Mouse (Mus musculus) hindbrain, embryonic 11.5 days (tissue): ENCODE data around the gene Tenm4. TPM values are rescaled to one million over a fixed set of nuclear protein-coding genes. Genes with fewer than 3 reads are reported as not detected.

ENCODE experiments used
- ATAC-seq: fragments of 200-750 bp; cut with Nextera tagmentation; 2 replicates; pipeline ENCODE4 v1.8.0; 2017; ENCODE audit warnings: mild to moderate bottlenecking, moderate TSS enrichment, moderate library complexity; ENCODE audit not compliant: low FRiP score
- DNase-seq: peaks from one replicate; pipeline ENCODE4 v3.0.0-alpha.2; 2015; ENCODE audit warnings: low spot score
- H3K27ac ChIP-seq: fragments of 300-500 bp; sonication (generic); 2 replicates; pipeline ENCODE4 v1.5.1; 2014; ENCODE audit warnings: mild to moderate bottlenecking, low read depth, low read length
- H3K27me3 ChIP-seq: fragments of 300-500 bp; sonication (generic); 2 replicates; pipeline ENCODE4 v1.6.1; 2014; ENCODE audit warnings: mild to moderate bottlenecking, low read length, moderate library complexity, mixed read lengths; ENCODE audit not compliant: control insufficient read depth, insufficient read depth
- H3K36me3 ChIP-seq: fragments of 300-500 bp; sonication (generic); 2 replicates; pipeline ENCODE4 v1.6.1; 2014; ENCODE audit warnings: mild to moderate bottlenecking, low read length, moderate library complexity, mixed read lengths; ENCODE audit not compliant: control insufficient read depth, insufficient read depth
- H3K4me1 ChIP-seq: fragments of 300-500 bp; sonication (generic); replicated peaks from 2 replicates; pipeline ENCODE4 v1.6.1; 2014; ENCODE audit warnings: low read length, mixed read lengths; ENCODE audit not compliant: control insufficient read depth, insufficient read depth
- H3K4me2 ChIP-seq: fragments of 300-500 bp; sonication (generic); replicated peaks from 2 replicates; pipeline ENCODE4 v1.6.1; 2014; ENCODE audit warnings: mild to moderate bottlenecking, low read depth, low read length
- H3K4me3 ChIP-seq: fragments of 300-500 bp; sonication (generic); 2 replicates; pipeline ENCODE4 v1.5.1; 2014; ENCODE audit warnings: low read depth, low read length
- H3K9ac ChIP-seq: fragments of 300-500 bp; sonication (generic); 2 replicates; pipeline ENCODE4 v1.6.1; 2014; ENCODE audit warnings: low read depth, low read length
- H3K9me3 ChIP-seq: fragments of 300-500 bp; sonication (generic); 2 replicates; pipeline ENCODE4 v1.6.1; 2016; ENCODE audit warnings: low read length; ENCODE audit not compliant: control insufficient read depth
- WGBS: fragments of 180-500 bp; shearing (Covaris S2); extraction: QIAGEN DNeasy Blood & Tissue Kit; methylation state at CpG from one replicate; pipeline ENCODE4 v1.1.7; 2014; 5-methylcytosine and 5-hydroxymethylcytosine counted together
- polyA plus RNA-seq: library from polyadenylated mRNA; unstranded; fragments of >200 nt; fragmentation: Nextera tagmentation; extraction: Ambion mirVana; gene quantifications from 2 replicates; pipeline ENCODE4 v1.2.1, GENCODE M21; 2014

Gene Tenm4
- polyA plus RNA-seq, 1 experiment from 2014 or later, result 24.0 TPM

- ATAC-seq (no peak), DNase-seq (no peak)
- WGBS, result 77% methylated on average over 3 of the region's 3 CpGs
- Histone ChIP-seq H3K4me1 (no peaks in the 10 kb centered on the region), H3K9me3 (no peaks in the 10 kb centered on the region), H3K4me3 (no peak overlapping the region), H3K36me3 (no peaks in the 10 kb centered on the region), H3K9ac (no peak overlapping the region), H3K27ac (no peak overlapping the region), H3K4me2 (no peak overlapping the region), H3K27me3 (no peaks in the 10 kb centered on the region)
Measured at GRCm38 (mm10) chr7:96599081-96599480, 428.0 kb downstream of the Tenm4 start.

- 81% methylated on average over 3 of the region's 5 CpGs for WGBS
- no peak overlapping the region for H3K9ac ChIP-seq
- H3K4me3 ChIP-seq, result no peak overlapping the region
Measured at GRCm38 (mm10) chr7:96600381-96600941, 429.4 kb downstream of the Tenm4 start.

GRCm38 (mm10) chr7:96604091-96604745 lies 433.2 kb downstream of the Tenm4 start:
- no peaks in the 10 kb centered on the region for H3K27me3 ChIP-seq
- DNase-seq (no peak), ATAC-seq (no peak)
- H3K9me3 ChIP-seq, result no peaks in the 10 kb centered on the region
- WGBS, result 60% methylated on average over 3 of the region's 3 CpGs
- no peaks in the 10 kb centered on the region for H3K4me1 ChIP-seq
- H3K36me3 ChIP-seq, result no peaks in the 10 kb centered on the region
- H3K4me3 ChIP-seq, result no peak overlapping the region
- no peak overlapping the region for H3K9ac ChIP-seq
- H3K27ac ChIP-seq, result no peak overlapping the region
- no peak overlapping the region for H3K4me2 ChIP-seq

More at GRCm38 (mm10) chr7:96600381-96600941, 429.4 kb downstream of the Tenm4 start:
- Histone ChIP-seq H3K9me3 (no peaks in the 10 kb centered on the region), H3K36me3 (no peaks in the 10 kb centered on the region), H3K4me1 (no peaks in the 10 kb centered on the region), H3K27me3 (no peaks in the 10 kb centered on the region), H3K4me2 (no peak overlapping the region), H3K27ac (no peak overlapping the region)
- ATAC-seq (no peak), DNase-seq (no peak)

- Histone ChIP-seq H3K9me3 (no peaks in the 10 kb centered on the region), H3K9ac (no peak overlapping the region), H3K4me1 (no peaks in the 10 kb centered on the region), H3K27ac (no peak overlapping the region), H3K36me3 (no peaks in the 10 kb centered on the region), H3K4me3 (no peak overlapping the region), H3K27me3 (no peaks in the 10 kb centered on the region), H3K4me2 (no peak overlapping the region)
- no peak for DNase-seq
- no peak for ATAC-seq
- WGBS, result 75% methylated on average over 2 of the region's 2 CpGs
Measured at GRCm38 (mm10) chr7:96605316-96605715, 434.3 kb downstream of the Tenm4 start.

GRCm38 (mm10) chr7:96609854-96610586 lies 439.0 kb downstream of the Tenm4 start:
- Histone ChIP-seq H3K4me1 (no peaks in the 10 kb centered on the region), H3K4me3 (no peak overlapping the region), H3K9me3 (no peaks in the 10 kb centered on the region), H3K9ac (no peak overlapping the region), H3K27me3 (no peaks in the 10 kb centered on the region), H3K4me2 (no peak overlapping the region), H3K36me3 (no peaks in the 10 kb centered on the region), H3K27ac (no peak overlapping the region)
- no peak for ATAC-seq
- DNase-seq, result no peak
- 61% methylated on average over 10 of the region's 10 CpGs for WGBS

- DNase-seq (no peak), ATAC-seq (no peak)
- H3K4me2 ChIP-seq, result no peak overlapping the region
- H3K9ac ChIP-seq, result no peak overlapping the region
- H3K27me3 ChIP-seq, result no peaks in the 10 kb centered on the region
- no peaks in the 10 kb centered on the region for H3K9me3 ChIP-seq
- H3K4me1 ChIP-seq, result no peaks in the 10 kb centered on the region
- H3K36me3 ChIP-seq, result no peaks in the 10 kb centered on the region
- no peak overlapping the region for H3K4me3 ChIP-seq
- no peak overlapping the region for H3K27ac ChIP-seq
- WGBS, result 85% methylated on average over 2 of the region's 2 CpGs
Measured at GRCm38 (mm10) chr7:96617371-96617770, 446.3 kb downstream of the Tenm4 start.

- no peak for DNase-seq
Measured at GRCm38 (mm10) chr7:96619930-96620472, 449.0 kb downstream of the Tenm4 start.

GRCm38 (mm10) chr7:96626338-96626737 lies 455.3 kb downstream of the Tenm4 start:
- Histone ChIP-seq H3K4me1 (no peaks in the 10 kb centered on the region), H3K27me3 (no peaks in the 10 kb centered on the region)
- 73% methylated on average over 3 of the region's 3 CpGs for WGBS

More at GRCm38 (mm10) chr7:96619930-96620472, 449.0 kb downstream of the Tenm4 start:
- H3K4me2 ChIP-seq, result no peak overlapping the region
- no peak overlapping the region for H3K4me3 ChIP-seq
- no peak overlapping the region for H3K9ac ChIP-seq
- no peak overlapping the region for H3K27ac ChIP-seq
- no peaks in the 10 kb centered on the region for H3K27me3 ChIP-seq
- no peaks in the 10 kb centered on the region for H3K4me1 ChIP-seq
- 73% methylated on average over 4 of the region's 4 CpGs for WGBS
- H3K36me3 ChIP-seq, result no peaks in the 10 kb centered on the region
- no peaks in the 10 kb centered on the region for H3K9me3 ChIP-seq
- ATAC-seq, result no peak

More at GRCm38 (mm10) chr7:96626338-96626737, 455.3 kb downstream of the Tenm4 start:
- H3K9me3 ChIP-seq, result no peaks in the 10 kb centered on the region
- ATAC-seq, result no peak
- no peak overlapping the region for H3K9ac ChIP-seq
- H3K36me3 ChIP-seq, result no peaks in the 10 kb centered on the region
- no peak overlapping the region for H3K27ac ChIP-seq
- H3K4me3 ChIP-seq, result no peak overlapping the region
- H3K4me2 ChIP-seq, result no peak overlapping the region
- no peak for DNase-seq
